Mouse (Mus musculus) forebrain, embryonic 16.5 days (tissue): ENCODE results near the gene Thegl. TPM values are rescaled to one million over a fixed set of nuclear protein-coding genes. Genes with fewer than 3 reads are reported as not detected.
"Not testable (repeated sequence)": the region's sequence is repeated elsewhere in the genome, so short reads cannot be mapped to it uniquely, and the experiment has no call there.

Source experiments
- ATAC-seq: fragments of 200-750 bp; cut with Nextera tagmentation; 2 replicates; pipeline ENCODE4 v1.8.0; 2017; ENCODE audit warnings: mild to moderate bottlenecking, moderate library complexity
- H3K27ac ChIP-seq: fragments of 300-500 bp; sonication (generic); 2 replicates; pipeline ENCODE4 v1.5.1; 2014; ENCODE audit warnings: low read length, control low read depth
- H3K27me3 ChIP-seq: fragments of 300-500 bp; sonication (generic); replicated peaks from 2 replicates; pipeline ENCODE4 v1.6.1; 2014; ENCODE audit warnings: low read length; ENCODE audit not compliant: control insufficient read depth, insufficient read depth
- H3K36me3 ChIP-seq: fragments of 300-500 bp; sonication (generic); 2 replicates; pipeline ENCODE4 v1.6.1; 2014; ENCODE audit not compliant: control insufficient read depth, insufficient read depth
- H3K4me1 ChIP-seq: fragments of 300-500 bp; sonication (generic); replicated peaks from 2 replicates; pipeline ENCODE4 v1.6.1; 2014; ENCODE audit warnings: low read length; ENCODE audit not compliant: control insufficient read depth, insufficient read depth
- H3K4me2 ChIP-seq: fragments of 300-500 bp; sonication (generic); 2 replicates; pipeline ENCODE4 v1.6.1; 2014; ENCODE audit warnings: mild to moderate bottlenecking, low read length, control low read depth
- H3K4me3 ChIP-seq: fragments of 300-500 bp; sonication (generic); replicated peaks from 2 replicates; pipeline ENCODE4 v1.5.1; 2014; ENCODE audit warnings: mild to moderate bottlenecking, low read length, control low read depth
- H3K9ac ChIP-seq: fragments of 300-500 bp; sonication (generic); replicated peaks from 2 replicates; pipeline ENCODE4 v1.6.1; 2014; ENCODE audit warnings: low read depth, low read length, control low read depth
- H3K9me3 ChIP-seq: fragments of 300-500 bp; sonication (generic); 2 replicates; pipeline ENCODE4 v1.6.1; 2016; ENCODE audit warnings: low read length; ENCODE audit not compliant: control insufficient read depth
- WGBS: fragments of 180-500 bp; shearing (Covaris S2); extraction: QIAGEN DNeasy Blood & Tissue Kit; methylation state at CpG from one replicate; pipeline ENCODE4 v1.1.7; 2014; 5-methylcytosine and 5-hydroxymethylcytosine counted together
- polyA plus RNA-seq: library from polyadenylated mRNA; unstranded; fragments of >200 nt; fragmentation: Nextera tagmentation; extraction: Ambion mirVana; gene quantifications from 2 replicates; pipeline ENCODE4 v1.2.1, GENCODE M21; 2015

Gene Thegl
- polyA plus RNA-seq, 1 experiment from 2014 or later = 0.80 TPM

GRCm38 (mm10) chr5:77035101-77035500 is 19.3 kb downstream of the Thegl start:
- not testable (repeated sequence) for H3K36me3 ChIP-seq, H3K4me1 ChIP-seq, H3K27ac ChIP-seq, H3K9me3 ChIP-seq, H3K4me3 ChIP-seq, H3K4me2 ChIP-seq, H3K9ac ChIP-seq, H3K27me3 ChIP-seq
- ATAC-seq = peak; percentile 36; the same call in 1 of the 2 replicates

- no peaks in the 10 kb centered on the region for H3K9me3 ChIP-seq
- no peak overlapping the region for H3K4me3 ChIP-seq
- H3K27me3 ChIP-seq = no peaks in the 10 kb centered on the region
- H3K27ac ChIP-seq = no peak overlapping the region
- H3K9ac ChIP-seq = no peak overlapping the region
- ATAC-seq = no peak
- 93% methylated on average over 10 of the region's 10 CpGs for WGBS
- no peaks in the 10 kb centered on the region for H3K36me3 ChIP-seq
- H3K4me2 ChIP-seq = no peak overlapping the region
- H3K4me1 ChIP-seq = no peaks in the 10 kb centered on the region
Observed at GRCm38 (mm10) chr5:77038451-77038850, 22.6 kb downstream of the Thegl start.

- no peaks in the 10 kb centered on the region for H3K27me3 ChIP-seq
- no peak overlapping the region for H3K27ac ChIP-seq
- H3K36me3 ChIP-seq = no peaks in the 10 kb centered on the region
- H3K4me3 ChIP-seq = no peak overlapping the region
- H3K4me2 ChIP-seq = no peak overlapping the region
- no peaks in the 10 kb centered on the region for H3K4me1 ChIP-seq
- H3K9ac ChIP-seq = no peak overlapping the region
- H3K9me3 ChIP-seq = no peaks in the 10 kb centered on the region
- no peak for ATAC-seq
Observed at GRCm38 (mm10) chr5:77039391-77039790, 23.6 kb downstream of the Thegl start.

DNA sequence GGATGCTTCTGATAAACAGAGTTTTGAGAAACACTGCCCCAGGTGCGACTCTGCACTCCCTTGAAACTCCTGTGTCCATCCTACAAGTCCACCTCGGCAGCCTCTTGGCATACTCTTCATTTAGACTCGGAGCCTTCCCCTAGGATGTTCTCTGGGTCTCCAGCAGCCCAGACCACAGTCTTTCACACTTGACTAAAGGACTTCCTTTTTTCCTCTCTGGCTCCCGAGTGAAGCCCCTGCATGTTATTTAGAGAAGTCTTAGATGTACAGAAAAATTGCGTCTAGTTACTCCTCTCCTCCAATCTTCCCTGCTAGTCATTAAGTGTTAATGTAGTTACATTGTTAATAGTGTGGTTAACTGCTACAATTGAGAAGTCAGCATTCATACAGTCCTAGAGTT is 28.5 kb downstream of the Thegl start:
- H3K27ac ChIP-seq = no peak overlapping the region
- ATAC-seq = no peak
- no peak overlapping the region for H3K4me3 ChIP-seq
- no peaks in the 10 kb centered on the region for H3K27me3 ChIP-seq
- 76% methylated on average over 5 of the region's 5 CpGs for WGBS
- no peak overlapping the region for H3K9ac ChIP-seq
- H3K4me2 ChIP-seq = no peak overlapping the region
- H3K9me3 ChIP-seq = no peaks in the 10 kb centered on the region
- H3K4me1 ChIP-seq = no peaks in the 10 kb centered on the region
- no peaks in the 10 kb centered on the region for H3K36me3 ChIP-seq

- no peak overlapping the region for H3K4me3 ChIP-seq
- no peaks in the 10 kb centered on the region for H3K36me3 ChIP-seq
- no peaks in the 10 kb centered on the region for H3K9me3 ChIP-seq
- 84% methylated on average over 5 of the region's 5 CpGs for WGBS
- no peak overlapping the region for H3K9ac ChIP-seq
- H3K4me2 ChIP-seq = no peak overlapping the region
- no peaks in the 10 kb centered on the region for H3K27me3 ChIP-seq
- H3K27ac ChIP-seq = no peak overlapping the region
- no peak for ATAC-seq
- no peaks in the 10 kb centered on the region for H3K4me1 ChIP-seq
Observed at GRCm38 (mm10) chr5:77052616-77053015, 36.8 kb downstream of the Thegl start.

DNA sequence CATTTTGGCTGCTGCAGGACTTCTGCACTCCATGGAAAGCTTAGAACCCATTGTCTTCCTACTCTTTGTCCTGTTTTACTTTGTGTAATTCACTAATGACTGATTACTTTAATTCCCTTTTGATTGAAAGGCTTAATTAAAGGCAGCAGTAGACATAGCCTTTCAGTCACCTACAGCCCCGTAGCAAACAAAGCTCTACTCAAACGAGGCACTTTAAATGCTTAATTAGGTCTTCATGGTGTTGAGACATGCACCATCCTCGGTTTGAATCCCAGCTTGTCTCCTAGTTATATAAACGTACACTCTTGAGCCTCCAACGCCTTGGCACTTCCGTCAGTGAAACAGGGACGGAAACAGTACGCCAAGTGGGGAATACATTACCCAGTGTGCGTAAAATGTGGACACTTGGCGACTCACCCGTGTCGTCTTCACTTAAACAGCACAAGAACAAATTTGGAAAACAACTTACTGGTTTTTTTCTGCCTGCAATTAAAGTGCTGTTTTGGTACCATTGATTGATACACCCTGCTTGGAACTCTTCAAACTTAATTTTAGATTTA is 41.1 kb downstream of the Thegl start:
- no peak overlapping the region for H3K4me3 ChIP-seq
- H3K4me2 ChIP-seq = no peak overlapping the region
- no peaks in the 10 kb centered on the region for H3K36me3 ChIP-seq
- H3K9ac ChIP-seq = no peak overlapping the region
- H3K4me1 ChIP-seq = peaks cover 5% of the 10 kb centered on the region; the same call in 1 of the 2 replicates
- no peak overlapping the region for H3K27ac ChIP-seq
- ATAC-seq = no peak
- 0 out of 2 replicates have a peak, but pooled peaks cover 3% of the 10 kb centered on the region for H3K27me3 ChIP-seq
- WGBS = 9% methylated on average over 12 of the region's 12 CpGs
- H3K9me3 ChIP-seq = no peaks in the 10 kb centered on the region

GRCm38 (mm10) chr5:77060363-77060762 is 44.5 kb downstream of the Thegl start:
- H3K27me3 ChIP-seq = 0 out of 2 replicates have a peak, but pooled peaks cover 3% of the 10 kb centered on the region
- no peak overlapping the region for H3K4me2 ChIP-seq
- no peak overlapping the region for H3K27ac ChIP-seq
- H3K9me3 ChIP-seq = no peaks in the 10 kb centered on the region
- H3K4me1 ChIP-seq = peaks cover 5% of the 10 kb centered on the region; the same call in 1 of the 2 replicates
- H3K9ac ChIP-seq = no peak overlapping the region
- no peak for ATAC-seq
- no peaks in the 10 kb centered on the region for H3K36me3 ChIP-seq
- H3K4me3 ChIP-seq = no peak overlapping the region
- WGBS = 46% methylated on average over 10 of the region's 10 CpGs

DNA sequence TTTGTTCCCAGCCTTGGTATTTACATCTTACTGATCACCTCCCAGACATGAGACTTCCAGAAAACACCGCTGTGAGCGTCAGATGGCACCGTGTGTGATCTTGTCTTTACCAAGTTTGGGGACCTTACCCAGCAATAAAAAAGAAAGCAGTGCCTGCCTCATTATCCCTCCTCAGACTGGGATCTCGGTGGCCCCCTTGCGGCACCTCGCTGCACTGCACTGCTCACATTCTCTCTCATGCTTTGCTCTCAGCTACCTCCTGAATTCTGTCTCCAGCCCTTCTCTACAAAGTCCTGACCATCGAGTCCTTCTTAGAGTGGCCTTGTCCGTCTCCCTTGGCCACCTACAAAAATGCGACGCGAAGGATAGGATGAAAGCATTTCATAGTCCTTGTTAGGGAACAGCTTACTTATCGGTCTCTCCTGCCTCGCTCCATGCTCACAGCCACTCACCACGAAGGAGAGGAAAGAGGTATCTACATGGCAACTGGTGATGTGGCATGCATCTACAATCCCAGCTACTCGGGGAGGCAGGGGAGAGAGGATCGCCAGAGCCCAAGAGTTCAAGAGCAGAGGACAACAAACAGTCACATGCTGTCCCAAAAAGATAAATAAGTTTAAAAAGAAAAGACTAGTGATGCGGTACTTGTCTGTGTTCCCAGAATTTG is 45.7 kb downstream of the Thegl start:
- Histone ChIP-seq H3K9me3 (no peaks in the 10 kb centered on the region), H3K36me3 (no peaks in the 10 kb centered on the region), H3K27ac (no peak overlapping the region), H3K4me1 (peaks cover 5% of the 10 kb centered on the region; the same call in 1 of the 2 replicates), H3K27me3 (0 out of 2 replicates have a peak, but pooled peaks cover 3% of the 10 kb centered on the region), H3K9ac (no peak overlapping the region), H3K4me2 (no peak overlapping the region), H3K4me3 (no peak overlapping the region)
- ATAC-seq = no peak
- 34% methylated on average over 17 of the region's 17 CpGs for WGBS

DNA sequence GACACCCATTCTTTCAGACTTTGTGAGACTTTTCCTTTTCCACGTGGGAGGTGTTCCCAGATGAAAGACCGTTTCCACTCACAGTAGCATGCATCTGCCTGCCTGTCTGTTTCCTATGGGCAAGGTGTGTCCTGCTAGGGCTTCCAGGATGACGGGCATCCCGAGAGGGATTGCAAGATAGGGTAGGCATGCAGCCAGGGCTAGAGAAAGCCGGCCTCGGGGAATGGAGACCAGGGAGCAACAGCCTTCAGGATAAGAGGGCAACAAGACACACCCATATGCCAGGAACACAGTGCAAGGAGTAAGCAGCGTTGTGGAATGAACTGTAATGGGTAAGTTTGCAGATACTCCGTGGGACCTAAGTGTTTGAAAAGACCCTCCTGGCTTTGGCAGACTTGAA is 51.5 kb downstream of the Thegl start:
- WGBS = 53% methylated on average over 8 of the region's 8 CpGs
- H3K27me3 ChIP-seq = no peaks in the 10 kb centered on the region
- H3K4me3 ChIP-seq = no peak overlapping the region
- H3K4me1 ChIP-seq = 0 out of 2 replicates have a peak, but pooled peaks cover 3% of the 10 kb centered on the region
- H3K27ac ChIP-seq = no peak overlapping the region
- H3K4me2 ChIP-seq = no peak overlapping the region
- H3K36me3 ChIP-seq = no peaks in the 10 kb centered on the region
- ATAC-seq = no peak
- H3K9me3 ChIP-seq = no peaks in the 10 kb centered on the region
- no peak overlapping the region for H3K9ac ChIP-seq
